ENCODE assay signal across 21 mouse cellular contexts in the genomic region with DNA sequence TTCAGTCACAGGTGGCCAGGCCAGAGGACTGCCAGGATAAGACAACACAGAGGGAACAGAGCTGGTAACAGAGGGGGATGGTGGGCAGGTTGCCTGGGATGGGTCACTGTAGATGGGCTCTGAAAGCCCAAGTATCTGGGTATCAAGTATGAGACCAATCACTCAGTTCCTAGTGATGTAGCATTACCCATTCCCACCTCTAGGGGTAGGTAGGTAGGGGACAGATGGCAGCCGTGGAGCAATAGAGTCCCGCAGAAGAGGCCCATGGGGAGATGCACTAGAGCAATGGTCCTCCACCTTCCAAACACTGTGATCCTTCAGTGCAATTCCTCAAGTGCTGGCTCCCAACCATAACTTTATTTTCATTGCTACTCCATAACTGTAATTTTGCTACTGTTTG.
DNase-seq lines count a peak whose midpoint lies in the region; ATAC-seq and TF ChIP-seq lines count a peak whose summit lies in the region.
"Had no signal": no experiment of that assay in that cellular context is flagged by ENCODE, and none has a peak within 500 bp of the region (broad histone marks: within the 10 kb centered on the region; RNA-seq: fewer than 3 reads in every experiment).

No protein-coding gene starts in this region.

- no peaks in the 10 kb centered on the region for H3K36me3 ChIP-seq in forebrain, embryonic 10.5 days (replicated peaks)
- H3K36me3 ChIP-seq: embryonic facial prominence, embryonic 15.5 days; hindbrain, embryonic 10.5 days; lung, embryonic 15.5 days; midbrain, embryonic 12.5 days had no signal

- no peaks in the 10 kb centered on the region for H3K9me3 ChIP-seq in forebrain, embryonic 10.5 days
- H3K9me3 ChIP-seq: embryonic facial prominence, embryonic 15.5 days; hindbrain, embryonic 10.5 days; lung, embryonic 15.5 days; midbrain, embryonic 12.5 days had no signal

- peaks cover 3% of the 10 kb centered on the region; the same call in 1 of the 2 replicates for H3K4me1 ChIP-seq in cerebellum, adult 2 months (ENCODE audit: control insufficient read depth, insufficient read depth, low read length)
- H3K4me1 ChIP-seq in forebrain, embryonic 10.5 days, result peaks cover 6% of the 10 kb centered on the region
- H3K4me1 ChIP-seq: embryonic facial prominence, embryonic 15.5 days; midbrain, embryonic 12.5 days had no signal

- no peak overlapping the region for H3K4me3 ChIP-seq in cerebellum, adult 2 months (replicated peaks; ENCODE audit: insufficient read depth, low read depth, low read length)
- H3K4me3 ChIP-seq in left cerebral cortex, adult 2 months, result no peak overlapping the region
- H3K4me3 ChIP-seq in forebrain, embryonic 10.5 days, result no peak overlapping the region
- H3K4me3 ChIP-seq: embryonic facial prominence, embryonic 15.5 days; hindbrain, embryonic 10.5 days; lung, embryonic 15.5 days; midbrain, embryonic 12.5 days had no signal

- 0 out of 2 replicates have a peak, but pooled peaks have one; percentile 36 for ATAC-seq in cerebellum, adult (ENCODE audit: insufficient number of reproducible peaks, low FRiP score, low TSS enrichment)
- ATAC-seq: forebrain, postnatal 0 days; Patski had no signal

- no peaks in the 10 kb centered on the region for H3K27me3 ChIP-seq in cerebellum, adult 2 months (ENCODE audit: control insufficient read depth, insufficient read depth, low read length)
- no peaks in the 10 kb centered on the region for H3K27me3 ChIP-seq in forebrain, embryonic 10.5 days (ENCODE audit: poor library complexity, severe bottlenecking)
- H3K27me3 ChIP-seq: embryonic facial prominence, embryonic 15.5 days; lung, embryonic 15.5 days; Patski had no signal

- H3K27ac ChIP-seq in cerebellum, adult 2 months (ENCODE audit: insufficient read depth, low read length), result no peak overlapping the region
- H3K27ac ChIP-seq in left cerebral cortex, adult 2 months, result no peak overlapping the region
- H3K27ac ChIP-seq in forebrain, embryonic 10.5 days, result no peak overlapping the region
- H3K27ac ChIP-seq: embryonic facial prominence, embryonic 15.5 days; hindbrain, embryonic 10.5 days; lung, embryonic 15.5 days; midbrain, embryonic 12.5 days had no signal

- no peak for TF ChIP-seq CTCF in cerebellum, adult 2 months (IDR thresholded peaks at IDR 0.05; ENCODE audit: borderline replicate concordance, insufficient read depth, low read depth, low read length)
- peak; percentile 3 for TF ChIP-seq CTCF in left cerebral cortex, adult 2 months (IDR thresholded peaks at IDR 0.05)

- intact Hi-C loops in left cerebral cortex, adult 2 months (cut with DNase I), result no loop called here

- 74% methylated on average over 2 of the region's 2 CpGs for WGBS in cerebellum, adult 2 months
- WGBS in forebrain, embryonic 10.5 days, result 74% methylated on average over 2 of the region's 2 CpGs

- no peak for TF ChIP-seq POLR2A in cerebellum, adult 2 months (IDR thresholded peaks at IDR 0.05; ENCODE audit: borderline replicate concordance, insufficient read depth, low read length)

- DNase-seq in cerebellum, adult 2 months, result no peak
- DNase-seq in left cerebral cortex, adult 2 months (ENCODE audit: extremely low spot score in 1 of 2, low spot score in 2 of 2), result no peak
- DNase-seq in left cerebral cortex, adult 9 months (ENCODE audit: low spot score in 2 of 2), result no peak
- peak; percentile 21 for DNase-seq in thymus, postnatal 0 days (ENCODE audit: low spot score)
- no peak for DNase-seq in thymus, postnatal 25 days
- DNase-seq in forebrain, embryonic 10.5 days (ENCODE audit: extremely low spot score, low spot score), result no peak
- no peak for DNase-seq in adrenal gland, postnatal 25 days
- DNase-seq: adrenal gland, postnatal 14 days; cerebellum, adult 11-12 months; cerebellum, postnatal 25 days; forebrain, postnatal 0 days; gastrocnemius, postnatal 36 days; left cerebral cortex, postnatal 4 days; right cerebral cortex, postnatal 14 days; spleen, adult 18-20 months had no signal
